Mouse (Mus musculus): ENCODE measurements around the gene Brsk1. TPM values are rescaled to one million over a fixed set of nuclear protein-coding genes. Genes with fewer than 3 reads are reported as not detected.

Brsk1 gene
- polyA plus RNA-seq, 1 experiment from 2014 or later, result 0.71 TPM

GRCm38 (mm10) chr7:4752821-4753570 is 62.6 kb downstream of the Brsk1 start, which contains the start of gene Cox6b2:
Gene Cox6b2 (minus strand): TSS chr7:4753094.
- ATAC-seq (replicated peaks; ENCODE audit: low FRiP score, low read depth) (peak; percentile 90), DNase-seq (ENCODE audit: low spot score) (peak; percentile 98)
- peak; percentile 15; the same call in 1 of the 2 replicates for TF ChIP-seq CTCF (IDR thresholded peaks at IDR 0.05; ENCODE audit: low read depth)
- peaks cover 14% of the 10 kb centered on the region; the same call in 1 of the 2 replicates for H3K4me1 ChIP-seq (replicated peaks; ENCODE audit: insufficient read depth, low read length)
- H3K27me3 ChIP-seq (ENCODE audit: insufficient read depth, low read length), result no peaks in the 10 kb centered on the region
- no peaks in the 10 kb centered on the region for H3K9me3 ChIP-seq (replicated peaks; ENCODE audit: low read length)
- no peaks in the 10 kb centered on the region for H3K36me3 ChIP-seq (ENCODE audit: insufficient read depth, low read length)
- peak within 1 kb of the TSS; percentile 53 for H3K4me2 ChIP-seq (ENCODE audit: low read length)
- H3K27ac ChIP-seq, result peak within 1 kb of the TSS; percentile 38; the same call in 1 of the 2 replicates
- H3K4me3 ChIP-seq (replicated peaks; ENCODE audit: low read depth, low read length), result peak within 1 kb of the TSS; percentile 36
- 2% methylated on average over 24 of the region's 24 CpGs for WGBS
- peak within 1 kb of the TSS; percentile 41; the same call in 1 of the 2 replicates for H3K9ac ChIP-seq (ENCODE audit: low read depth, low read length)

GRCm38 (mm10) chr7:4759670-4760069 is 69.3 kb downstream of the Brsk1 start:
- no peak for TF ChIP-seq CTCF (IDR thresholded peaks at IDR 0.05; ENCODE audit: low read depth)
- H3K9me3 ChIP-seq (replicated peaks; ENCODE audit: low read length), result no peaks in the 10 kb centered on the region
- no peak overlapping the region for H3K4me3 ChIP-seq (replicated peaks; ENCODE audit: low read depth, low read length)
- no peak overlapping the region for H3K9ac ChIP-seq (ENCODE audit: low read depth, low read length)
- WGBS, result 53% methylated on average over 1 of the region's 1 CpGs
- H3K27ac ChIP-seq, result no peak overlapping the region
- no peaks in the 10 kb centered on the region for H3K27me3 ChIP-seq (ENCODE audit: insufficient read depth, low read length)
- no peaks in the 10 kb centered on the region for H3K36me3 ChIP-seq (ENCODE audit: insufficient read depth, low read length)
- H3K4me2 ChIP-seq (ENCODE audit: low read length), result no peak overlapping the region
- ATAC-seq (replicated peaks; ENCODE audit: low FRiP score, low read depth), result no peak
- no peaks in the 10 kb centered on the region for H3K4me1 ChIP-seq (replicated peaks; ENCODE audit: insufficient read depth, low read length)
- DNase-seq (ENCODE audit: low spot score), result no peak

- DNase-seq (ENCODE audit: low spot score) (peak; percentile 28), ATAC-seq (replicated peaks; ENCODE audit: low FRiP score, low read depth) (no peak)
- H3K4me2 ChIP-seq (ENCODE audit: low read length), result 0 out of 2 replicates have a peak overlapping the region, but pooled peaks have one; percentile 27
- WGBS, result 12% methylated on average over 4 of the region's 4 CpGs
- H3K27ac ChIP-seq, result no peak overlapping the region
- no peaks in the 10 kb centered on the region for H3K4me1 ChIP-seq (replicated peaks; ENCODE audit: insufficient read depth, low read length)
- no peak overlapping the region for H3K9ac ChIP-seq (ENCODE audit: low read depth, low read length)
- H3K27me3 ChIP-seq (ENCODE audit: insufficient read depth, low read length), result no peaks in the 10 kb centered on the region
- H3K9me3 ChIP-seq (replicated peaks; ENCODE audit: low read length), result no peaks in the 10 kb centered on the region
- no peaks in the 10 kb centered on the region for H3K36me3 ChIP-seq (ENCODE audit: insufficient read depth, low read length)
- TF ChIP-seq CTCF (IDR thresholded peaks at IDR 0.05; ENCODE audit: low read depth), result no peak
- no peak overlapping the region for H3K4me3 ChIP-seq (replicated peaks; ENCODE audit: low read depth, low read length)
Observed at GRCm38 (mm10) chr7:4764946-4765710, 74.7 kb downstream of the Brsk1 start.

Other genes starting within 250 kb of the Brsk1 start
- 24.3 and 26.5 TPM in 2 replicates for gene Rdh13, start 245.0 kb upstream of the Brsk1 start, polyA plus RNA-seq (2015; fragmentation: Nextera tagmentation; extraction: Ambion mirVana)
- gene Eps8l1, start 229.9 kb upstream of the Brsk1 start, polyA plus RNA-seq (2015; fragmentation: Nextera tagmentation; extraction: Ambion mirVana), result 5.8 and 12.8 TPM in 2 replicates
- gene Ppp1r12c, start 188.9 kb upstream of the Brsk1 start, polyA plus RNA-seq (2015; fragmentation: Nextera tagmentation; extraction: Ambion mirVana), result 31.3 and 33.8 TPM in 2 replicates
- gene Tnnt1, start 174.2 kb upstream of the Brsk1 start, polyA plus RNA-seq (2015; fragmentation: Nextera tagmentation; extraction: Ambion mirVana), result 10.8 and 15.2 TPM in 2 replicates
- gene Tnni3, start 166.4 kb upstream of the Brsk1 start, polyA plus RNA-seq (2015; fragmentation: Nextera tagmentation; extraction: Ambion mirVana), result 5.6 and 6.3 TPM in 2 replicates
- 2.0 and 2.5 TPM in 2 replicates for gene Dnaaf3, start 158.2 kb upstream of the Brsk1 start, polyA plus RNA-seq (2015; fragmentation: Nextera tagmentation; extraction: Ambion mirVana)
- gene Syt5, start 143.1 kb upstream of the Brsk1 start, polyA plus RNA-seq (2015; fragmentation: Nextera tagmentation; extraction: Ambion mirVana), result 6.4 and 6.6 TPM in 2 replicates
- gene Ptprh, start 86.6 kb upstream of the Brsk1 start, polyA plus RNA-seq (2015; fragmentation: Nextera tagmentation; extraction: Ambion mirVana), result 0.13 and 0.31 TPM in 2 replicates
- 0.56 and 0.80 TPM in 2 replicates for gene Tmem86b, start 59.2 kb upstream of the Brsk1 start, polyA plus RNA-seq (2015; fragmentation: Nextera tagmentation; extraction: Ambion mirVana)
- gene Ppp6r1, start 31.6 kb upstream of the Brsk1 start, polyA plus RNA-seq (2015; fragmentation: Nextera tagmentation; extraction: Ambion mirVana), result 4.8 and 5.1 TPM in 2 replicates
- gene Hspbp1, start 5.5 kb upstream of the Brsk1 start, polyA plus RNA-seq (2015; fragmentation: Nextera tagmentation; extraction: Ambion mirVana), result 99.7 and 99.9 TPM in 2 replicates
- gene Tmem150b, start 34.6 kb downstream of the Brsk1 start, polyA plus RNA-seq (2015; fragmentation: Nextera tagmentation; extraction: Ambion mirVana), result 0.06 and 0.12 TPM in 2 replicates
- gene Kmt5c, start 49.5 kb downstream of the Brsk1 start, polyA plus RNA-seq (2015; fragmentation: Nextera tagmentation; extraction: Ambion mirVana), result 61.2 and 64.8 TPM in 2 replicates
- 70.7 and 84.0 TPM in 2 replicates for gene Cox6b2, start 62.5 kb downstream of the Brsk1 start, polyA plus RNA-seq (2015; fragmentation: Nextera tagmentation; extraction: Ambion mirVana)
- not detected in 2 replicates for gene Fam71e2, start 80.7 kb downstream of the Brsk1 start, polyA plus RNA-seq (2015; fragmentation: Nextera tagmentation; extraction: Ambion mirVana)
- 0.14 and 0.20 TPM in 2 replicates for gene Il11, start 92.3 kb downstream of the Brsk1 start, polyA plus RNA-seq (2015; fragmentation: Nextera tagmentation; extraction: Ambion mirVana)
- 0.70 TPM in 1 of 2 replicates, not detected in the other for gene Tmem190, start 92.3 kb downstream of the Brsk1 start, polyA plus RNA-seq (2015; fragmentation: Nextera tagmentation; extraction: Ambion mirVana)
- 35.9 and 40.4 TPM in 2 replicates for gene Tmem238, start 99.1 kb downstream of the Brsk1 start, polyA plus RNA-seq (2015; fragmentation: Nextera tagmentation; extraction: Ambion mirVana)
- 453 and 480 TPM in 2 replicates for gene Rpl28, start 102.3 kb downstream of the Brsk1 start, polyA plus RNA-seq (2015; fragmentation: Nextera tagmentation; extraction: Ambion mirVana)
- gene Ube2s, start 122.0 kb downstream of the Brsk1 start, polyA plus RNA-seq (2015; fragmentation: Nextera tagmentation; extraction: Ambion mirVana), result 198 and 203 TPM in 2 replicates
- 0.62 and 0.67 TPM in 2 replicates for gene Shisa7, start 154.1 kb downstream of the Brsk1 start, polyA plus RNA-seq (2015; fragmentation: Nextera tagmentation; extraction: Ambion mirVana)
- gene Isoc2b, start 179.7 kb downstream of the Brsk1 start, polyA plus RNA-seq (2015; fragmentation: Nextera tagmentation; extraction: Ambion mirVana), result 11.0 and 12.4 TPM in 2 replicates
- gene Isoc2a, start 186.5 kb downstream of the Brsk1 start, polyA plus RNA-seq (2015; fragmentation: Nextera tagmentation; extraction: Ambion mirVana), result 0.72 and 0.77 TPM in 2 replicates
- not detected in 2 replicates for gene Gm36210, start 215.9 kb downstream of the Brsk1 start, polyA plus RNA-seq (2015; fragmentation: Nextera tagmentation; extraction: Ambion mirVana)
- gene Zfp628, start 224.6 kb downstream of the Brsk1 start, polyA plus RNA-seq (2015; fragmentation: Nextera tagmentation; extraction: Ambion mirVana), result 3.5 and 3.9 TPM in 2 replicates
- gene Nat14, start 231.4 kb downstream of the Brsk1 start, polyA plus RNA-seq (2015; fragmentation: Nextera tagmentation; extraction: Ambion mirVana), result 2.1 and 2.6 TPM in 2 replicates
- 0.91 and 1.1 TPM in 2 replicates for gene Ssc5d, start 235.2 kb downstream of the Brsk1 start, polyA plus RNA-seq (2015; fragmentation: Nextera tagmentation; extraction: Ambion mirVana)